Mouse (Mus musculus) layer of hippocampus, postnatal 10 days (tissue): ENCODE data around the gene Acot7. TPM values are rescaled to one million over a fixed set of nuclear protein-coding genes. Genes with fewer than 3 reads are reported as not detected.
A peak's percentile ranks its signal among the peaks of the same experiment; 100 is the strongest.

Experiments
- DNase-seq, 2 experiments: peaks; one replicate each; pipeline ENCODE4 v3.0.0; 2021; ENCODE audit warnings: low spot score in 2 of 2
- total RNA-seq, 2 experiments: library from RNA; stranded (reverse); gene quantifications; 2 replicates each; pipeline ENCODE4 v1.2.3; 2021

Acot7 gene
- total RNA-seq, 2 experiments from 2014 or later = 426 to 431 TPM

DNA sequence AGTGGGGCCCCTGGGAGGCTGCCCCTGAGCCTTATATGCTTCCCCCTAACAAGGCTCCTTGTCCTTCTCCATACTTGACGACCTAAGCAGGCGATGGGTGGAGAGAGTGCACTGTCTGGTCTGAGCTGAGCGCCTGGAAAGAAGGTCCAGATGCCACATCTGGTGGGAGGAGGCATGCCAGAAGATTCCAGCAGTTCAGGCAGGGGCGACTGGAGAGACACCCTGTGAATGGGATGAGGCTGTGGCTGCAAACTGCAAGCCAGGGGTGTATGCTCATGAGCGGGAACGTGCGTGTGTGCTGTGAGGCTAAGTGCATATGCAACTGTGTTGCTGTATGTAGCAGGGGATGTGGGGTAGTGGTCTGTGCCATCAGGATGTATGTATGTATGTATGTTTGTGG, 94.1 kb downstream of the Acot7 start:
- DNase-seq = no peak

DNA sequence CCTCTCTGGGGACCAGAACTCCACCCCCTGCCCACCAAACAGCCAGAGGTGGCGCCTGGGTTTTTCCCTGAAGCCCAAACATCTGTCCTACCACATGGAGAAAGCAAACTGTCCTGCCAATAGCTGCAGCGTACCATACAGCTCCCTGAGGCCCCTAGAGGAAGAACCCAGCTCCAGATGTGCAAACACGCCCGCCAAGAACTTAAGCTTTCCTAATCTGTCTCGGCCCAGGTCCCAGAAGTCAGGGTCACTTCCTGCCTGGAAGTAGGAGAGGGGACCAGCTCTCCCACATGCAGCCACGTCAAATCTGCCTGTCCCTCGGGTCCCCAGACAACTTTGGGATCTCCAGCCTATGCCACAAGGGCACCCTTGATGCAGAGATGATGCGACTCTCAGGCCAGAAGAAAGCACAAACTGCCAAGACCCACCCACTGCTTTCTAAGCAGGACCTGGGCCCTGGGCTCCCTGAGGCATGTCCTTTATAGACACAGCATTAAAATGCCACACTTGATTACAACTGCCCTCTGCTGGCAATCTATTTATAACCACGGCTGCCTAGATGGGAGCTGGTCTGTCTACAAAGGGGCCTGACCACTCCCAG, 94.6 kb downstream of the Acot7 start:
- peak in 1 of 2 experiments; percentile 46 for DNase-seq

DNA sequence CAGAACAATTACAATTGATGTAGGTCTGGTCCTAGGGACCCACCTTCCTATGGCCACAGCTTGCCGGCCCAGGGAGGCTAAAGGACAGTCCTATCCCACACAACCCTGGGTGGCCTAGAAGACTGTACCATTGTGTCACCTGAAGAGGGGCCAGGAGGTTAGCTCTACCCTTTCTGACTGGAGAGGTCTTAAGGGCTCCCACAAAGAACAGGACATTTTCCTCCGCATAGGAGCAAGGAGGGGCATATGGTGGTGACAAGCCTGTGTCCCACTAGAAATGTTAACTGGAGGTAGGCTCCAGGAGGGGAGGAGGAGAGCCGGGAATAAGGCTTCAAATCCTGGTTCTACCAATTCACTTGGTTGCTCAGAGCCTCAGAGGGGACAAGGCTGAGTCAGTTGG, 95.3 kb downstream of the Acot7 start:
- no peak for DNase-seq

DNA sequence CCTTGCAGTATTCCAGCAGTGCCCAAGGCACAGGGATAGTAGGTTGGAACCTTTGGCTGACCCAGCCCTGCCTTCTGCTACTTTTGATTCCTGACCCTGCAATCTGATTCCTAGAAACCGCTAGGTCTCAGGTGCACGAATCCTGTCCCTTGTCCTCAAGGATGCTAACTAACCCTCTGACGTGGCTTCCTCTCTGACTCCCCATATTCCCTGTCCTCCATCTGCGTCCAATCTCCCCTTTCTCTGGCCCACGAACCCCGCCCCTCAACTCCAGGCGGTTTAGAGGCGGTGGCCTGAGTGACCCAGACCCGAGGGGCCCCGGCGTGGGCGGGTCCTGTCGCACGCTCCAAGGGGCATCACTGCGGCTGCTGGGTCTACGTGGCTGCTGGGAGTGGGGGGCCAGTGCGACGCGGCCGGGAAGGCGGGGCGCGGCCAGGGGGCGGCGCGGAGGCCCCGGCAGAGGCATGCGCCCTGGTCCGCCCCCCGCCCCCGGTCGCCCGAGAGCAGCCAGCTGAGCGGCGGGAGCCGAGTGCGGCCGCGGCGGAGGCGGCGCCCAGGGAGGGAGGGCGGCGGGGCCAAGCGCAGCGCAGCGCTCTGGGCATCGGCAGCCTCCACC, 95.8 kb downstream of the Acot7 start, which contains the start of gene Gpr153:
Gpr153 (plus strand) TSS at position 612 of the 616 bp plus-strand sequence.
- DNase-seq = peak; percentile 41 to 70

DNA sequence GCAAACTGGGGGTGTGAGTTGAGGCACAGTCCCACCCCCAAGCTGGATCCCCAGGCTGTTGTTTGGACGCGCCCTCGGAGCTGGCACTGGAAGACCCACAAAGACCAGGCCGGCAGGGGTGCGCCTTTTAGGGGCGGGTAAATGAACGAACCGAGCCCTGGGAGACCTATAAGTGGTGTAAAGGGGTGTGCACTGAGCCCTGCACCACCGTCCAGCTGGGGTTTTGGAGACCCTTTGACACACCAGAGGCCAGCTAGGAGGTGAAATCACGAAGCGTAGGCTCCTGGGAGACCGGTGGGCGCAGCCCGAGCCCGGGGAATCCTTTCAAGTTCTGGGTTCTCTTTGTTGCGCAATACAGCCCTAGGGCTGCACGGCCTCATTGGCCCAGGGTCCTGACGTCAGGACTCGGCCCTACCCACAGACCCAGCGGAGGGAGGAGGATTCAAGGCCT, 96.8 kb downstream of the Acot7 start:
- no peak for DNase-seq

DNA sequence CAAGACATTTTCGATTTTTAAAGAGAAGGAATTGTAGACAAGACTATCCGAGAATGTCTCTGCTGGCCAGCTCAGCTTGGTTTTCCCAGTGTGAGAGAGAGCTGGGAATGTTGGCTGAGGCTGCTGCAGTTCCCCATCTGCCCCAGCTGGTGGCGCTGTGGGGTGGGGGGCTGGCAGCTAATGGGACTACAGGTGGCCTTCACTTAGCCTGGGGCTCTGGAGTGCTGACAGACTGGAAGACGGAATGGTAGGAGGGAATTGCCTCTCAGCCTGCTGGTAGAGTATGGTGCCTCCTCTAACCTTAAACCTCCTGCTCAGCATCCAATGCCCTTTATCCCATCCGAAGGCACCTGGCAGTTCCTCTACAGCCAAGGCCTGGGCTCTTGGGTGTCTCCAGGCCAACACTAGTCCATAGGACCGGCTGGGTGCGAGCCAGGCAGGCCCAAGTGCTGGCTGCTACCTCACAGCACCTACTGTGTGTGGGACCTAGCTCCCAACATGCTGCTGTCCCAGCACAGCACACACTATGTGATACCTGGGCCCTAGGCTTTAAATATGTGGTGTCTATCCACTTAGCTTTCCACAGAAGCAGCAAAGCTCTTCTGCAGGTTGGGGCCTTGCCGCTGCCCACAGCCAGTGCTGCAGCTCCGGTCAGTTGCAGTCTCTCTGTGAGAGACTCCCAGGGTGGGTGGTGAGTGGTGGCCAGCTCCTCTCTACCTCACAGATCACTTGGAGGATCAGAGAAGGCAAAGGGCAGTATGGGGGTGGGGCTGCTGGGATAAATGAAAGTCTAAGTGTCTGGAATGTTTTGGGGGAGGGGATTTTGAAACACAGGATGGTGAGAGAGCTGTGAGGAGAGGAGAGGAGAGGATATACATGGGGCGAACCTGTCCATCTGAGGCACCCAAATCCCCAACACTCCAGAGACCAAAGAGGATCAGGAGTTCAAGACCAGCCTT, 98.7 kb downstream of the Acot7 start:
- peak; percentile 58 to 59 for DNase-seq

DNA sequence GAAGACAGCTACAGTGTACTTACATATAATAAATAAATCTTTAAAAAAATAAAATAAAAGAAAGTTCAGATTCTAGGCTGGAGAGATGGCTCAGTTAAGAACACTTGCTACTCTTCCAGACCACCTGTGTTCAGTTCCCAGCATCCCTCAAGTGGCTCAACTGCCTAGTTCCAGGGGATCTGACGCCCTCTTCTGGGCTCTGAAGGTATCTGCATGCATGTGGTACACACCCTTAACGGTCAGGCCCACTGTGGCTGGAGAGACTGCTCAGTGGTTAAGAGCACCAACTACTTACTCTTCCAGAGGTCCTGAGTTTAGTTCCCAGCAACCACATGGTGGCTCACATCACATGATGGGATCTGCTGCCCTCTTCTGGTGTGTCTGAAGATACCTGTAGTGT, 100.0 kb downstream of the Acot7 start:
- no peak for DNase-seq

DNA sequence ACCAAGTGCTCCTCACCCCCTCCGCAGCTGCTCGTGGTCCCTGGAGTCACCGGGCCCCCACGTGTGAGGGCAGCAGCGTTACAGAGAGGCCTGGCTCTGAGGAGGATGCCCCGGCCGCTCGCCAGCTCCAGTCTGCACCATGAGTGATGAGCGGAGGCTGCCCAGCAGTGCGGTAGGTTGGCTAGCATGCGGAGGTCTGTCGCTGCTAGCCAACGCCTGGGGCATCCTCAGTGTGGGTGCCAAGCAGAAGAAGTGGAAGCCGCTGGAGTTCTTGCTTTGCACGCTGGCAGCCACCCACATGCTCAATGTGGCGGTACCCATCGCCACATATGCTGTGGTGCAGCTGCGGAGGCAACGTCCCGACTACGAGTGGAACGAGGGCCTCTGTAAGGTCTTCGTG, 101.1 kb downstream of the Acot7 start:
- peak in 1 of 2 experiments; percentile 52 for DNase-seq

DNA sequence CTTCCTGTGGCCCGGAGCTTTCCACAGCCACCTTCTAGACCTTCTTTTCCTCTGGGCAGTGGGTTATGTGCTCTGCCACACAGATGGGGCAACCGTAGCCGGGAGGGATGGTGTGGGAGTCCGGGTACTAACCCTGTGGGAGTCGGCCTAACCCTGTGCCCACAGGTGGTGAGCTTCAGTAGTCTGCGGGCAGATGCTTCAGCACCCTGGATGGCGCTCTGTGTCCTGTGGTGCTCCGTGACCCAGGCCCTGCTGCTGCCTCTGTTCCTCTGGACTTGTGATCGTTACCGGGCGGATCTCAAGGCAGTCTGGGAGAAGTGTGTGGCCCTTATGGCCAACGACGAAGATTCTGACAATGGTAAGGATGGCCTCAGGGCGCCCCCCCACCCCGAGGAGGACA, 103.7 kb downstream of the Acot7 start:
- no peak for DNase-seq

DNA sequence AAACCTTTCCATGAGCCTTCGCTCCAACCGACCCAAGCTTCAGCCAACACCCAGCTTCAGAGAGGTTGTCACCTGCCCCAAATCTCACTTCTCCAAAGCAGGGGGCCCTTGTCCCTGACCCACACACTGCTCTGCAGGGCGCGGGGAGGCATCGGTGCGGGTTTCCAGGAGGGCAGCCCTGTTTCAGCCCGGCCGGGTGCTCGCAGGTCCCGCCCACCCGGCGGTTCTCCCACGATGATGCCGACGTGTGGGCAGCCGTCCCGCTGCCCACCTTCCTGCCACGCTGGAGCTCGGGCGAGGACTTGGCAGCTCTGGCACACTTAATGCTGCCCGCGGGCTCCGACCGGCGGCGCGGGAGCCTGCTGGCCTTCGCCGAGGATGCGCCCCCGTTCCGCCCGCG, 104.8 kb downstream of the Acot7 start:
- DNase-seq = no peak

DNA sequence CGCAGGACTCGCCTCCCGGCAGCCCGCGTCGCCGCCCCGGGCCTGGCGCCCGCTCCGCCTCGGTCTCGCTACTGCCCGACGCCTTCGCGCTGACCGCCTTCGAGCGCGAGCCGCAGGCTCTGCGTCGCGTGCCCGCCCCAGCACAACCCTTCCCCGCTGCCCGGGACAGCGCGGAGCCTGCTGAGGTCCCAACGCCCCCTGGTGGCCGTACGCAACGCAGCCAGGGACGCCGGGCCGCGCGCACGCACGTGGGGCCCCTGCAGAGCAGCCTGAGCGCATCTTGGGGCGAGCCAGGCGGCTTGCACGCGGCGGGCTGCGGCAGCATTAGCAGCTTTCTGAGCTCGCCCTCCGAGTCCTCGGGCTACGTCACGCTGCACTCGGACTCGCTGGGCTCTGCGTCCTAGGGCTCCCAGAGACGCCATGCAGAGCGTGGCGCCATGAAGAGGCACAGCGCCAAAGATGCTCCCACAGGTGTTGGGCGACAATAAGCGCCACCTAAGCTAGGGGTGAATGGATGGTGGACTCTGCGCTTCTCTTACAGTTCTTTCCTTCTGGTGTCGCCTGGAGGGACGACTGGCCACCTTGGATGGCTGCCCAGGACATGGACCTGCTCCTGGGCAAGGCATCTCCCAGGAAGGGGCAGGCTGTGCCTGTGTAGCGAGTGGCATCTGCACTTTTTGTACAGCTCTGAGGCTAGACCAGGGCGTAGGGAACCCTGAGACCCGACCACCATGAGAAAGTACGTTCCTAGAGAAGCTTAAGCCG, 105.4 kb downstream of the Acot7 start:
- peak; percentile 91 to 92 for DNase-seq

DNA sequence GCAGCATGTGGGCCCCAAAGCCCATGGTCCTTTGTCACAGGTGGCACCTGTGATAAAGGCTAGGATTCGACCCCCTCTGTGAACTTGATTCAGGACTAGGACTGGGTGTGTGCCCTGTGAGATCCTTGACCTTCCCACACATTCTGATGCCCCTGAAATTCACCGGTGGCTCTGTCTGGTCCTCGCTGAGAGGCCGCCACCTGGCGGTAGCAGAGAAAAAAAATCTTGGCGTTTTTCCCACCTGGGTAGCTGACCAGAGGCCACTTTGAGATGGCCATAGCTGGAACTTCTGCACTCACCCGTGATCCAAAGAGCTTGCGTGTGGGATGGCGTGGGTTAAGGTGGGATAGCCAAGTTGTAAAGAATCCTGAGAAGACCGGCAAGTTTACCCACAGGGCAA, 107.6 kb downstream of the Acot7 start:
- DNase-seq = peak in 1 of 2 experiments; percentile 60

DNA sequence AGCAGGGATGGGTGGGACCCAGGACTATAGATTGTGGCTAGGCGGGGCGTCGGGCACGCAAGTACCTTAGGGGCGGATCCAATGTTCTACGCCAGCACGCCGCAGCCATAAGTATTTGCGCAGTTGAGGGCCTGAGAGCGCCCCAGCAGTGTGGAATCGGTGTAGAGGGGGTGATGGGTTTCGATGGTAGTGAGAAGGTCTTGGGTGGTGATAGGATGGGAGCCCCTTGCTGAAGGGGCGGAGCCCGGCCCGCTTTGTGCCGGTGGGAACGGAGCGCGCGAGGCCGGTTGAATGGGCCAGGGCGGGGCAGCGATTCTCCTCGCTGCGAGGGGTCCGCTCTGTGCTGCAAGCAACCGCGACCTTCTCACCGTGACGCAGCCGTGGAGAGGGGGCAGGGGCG, 108.2 kb downstream of the Acot7 start:
- no peak for DNase-seq

DNA sequence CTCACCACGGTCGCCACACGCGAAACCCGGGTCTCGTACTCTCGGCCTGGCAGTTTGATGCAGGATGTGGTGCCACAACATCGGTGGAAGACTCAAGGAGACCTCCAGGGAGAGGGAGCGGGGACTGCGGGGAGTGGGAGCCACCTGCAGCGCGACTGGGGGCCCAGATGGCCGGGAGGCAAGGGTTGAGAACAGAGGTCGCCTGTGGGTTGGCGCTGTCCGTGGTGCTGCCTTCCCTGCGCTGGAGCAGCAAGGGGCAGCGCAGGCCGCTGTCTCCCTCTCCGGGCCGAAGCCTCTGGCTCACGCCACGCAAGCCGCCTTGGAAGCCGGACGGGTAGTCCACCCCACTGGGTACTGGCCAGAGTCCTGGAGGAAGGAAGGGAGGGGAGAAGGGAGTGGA, 109.0 kb downstream of the Acot7 start:
- DNase-seq = peak; percentile 62 to 70

DNA sequence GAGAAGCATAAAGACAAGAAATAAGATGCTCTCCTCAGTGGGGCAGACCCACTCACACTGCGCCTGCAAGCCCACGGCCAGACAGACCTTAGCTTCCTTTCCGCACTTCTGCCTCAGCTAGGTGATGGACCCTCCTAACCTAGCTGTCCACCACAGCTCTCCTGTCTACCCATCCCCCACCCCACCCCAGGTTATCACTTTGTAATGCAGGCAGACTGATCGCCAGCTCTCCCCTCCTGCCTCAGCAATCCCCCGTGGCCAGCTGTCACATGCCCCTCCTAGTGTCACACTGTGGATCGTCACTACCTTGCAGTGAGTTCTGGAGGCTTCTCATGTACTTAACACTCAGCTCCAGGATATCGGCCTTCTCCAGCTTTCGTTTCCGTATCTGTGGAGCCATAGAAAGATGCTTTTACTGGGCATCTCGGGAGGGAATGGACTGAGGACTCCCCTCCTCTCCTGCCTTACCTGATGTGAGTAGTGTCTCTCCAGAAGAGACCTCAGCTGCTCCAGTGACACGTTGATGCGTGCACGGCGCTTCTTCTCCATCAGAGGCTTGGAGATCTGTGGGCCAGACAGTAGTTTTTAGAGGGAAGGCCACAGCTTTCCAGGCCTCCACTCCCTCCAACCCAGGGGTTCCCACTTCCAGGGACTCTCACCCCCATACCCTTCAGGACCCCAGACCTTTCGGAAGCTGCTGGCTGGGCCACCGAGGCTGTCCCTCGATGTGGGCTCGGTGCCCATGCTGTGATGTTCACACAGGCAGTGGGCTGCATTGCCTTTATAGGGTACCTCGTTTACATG, 109.6 kb downstream of the Acot7 start:
- no peak for DNase-seq

DNA sequence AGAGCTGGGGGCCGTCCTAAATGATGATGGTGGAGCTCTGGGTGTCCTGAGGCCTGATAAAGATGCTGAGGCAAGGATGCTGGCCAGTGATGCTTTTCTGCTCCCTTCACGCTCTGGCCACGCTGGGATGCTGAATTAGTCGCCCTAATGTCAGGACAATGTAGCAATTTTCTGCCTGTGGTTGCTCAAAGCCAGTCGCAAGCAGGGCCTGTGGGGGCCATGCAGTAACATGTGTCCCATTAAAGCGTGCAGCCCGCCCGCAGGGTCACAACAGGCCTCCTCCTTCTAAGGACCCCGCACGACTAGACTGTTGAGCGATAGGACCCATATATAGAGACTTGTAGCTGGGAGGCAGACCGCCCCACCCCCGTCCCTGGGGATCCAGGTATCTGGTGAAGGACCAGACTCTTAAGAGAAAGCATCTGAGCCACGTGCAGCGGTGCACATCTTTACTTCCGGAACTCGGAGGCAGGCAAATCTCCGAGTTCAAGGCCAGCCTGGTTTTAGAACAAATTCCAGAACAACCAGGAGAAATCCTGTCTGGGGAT, 110.5 kb downstream of the Acot7 start:
- DNase-seq = no peak

DNA sequence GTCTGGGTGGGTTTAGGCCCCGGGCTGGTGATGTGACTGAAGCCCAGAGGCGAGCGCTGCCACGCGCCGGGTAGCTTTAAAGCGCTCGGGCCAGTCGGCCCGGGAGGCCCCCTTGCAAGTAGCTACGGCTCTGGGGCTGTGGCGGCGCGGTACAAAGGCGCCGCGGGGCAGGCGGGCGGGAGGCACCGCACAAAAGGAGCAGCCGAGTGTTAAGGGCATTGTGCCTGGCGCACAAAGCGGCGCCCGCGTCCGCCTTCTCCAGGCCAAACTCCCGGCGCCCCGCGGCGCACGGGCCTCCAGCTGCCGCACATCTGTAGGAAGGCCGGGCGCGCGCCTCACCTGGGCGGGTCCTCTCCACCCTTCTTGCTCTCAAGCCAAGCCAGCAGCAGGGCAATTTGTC, 112.5 kb downstream of the Acot7 start:
- no peak for DNase-seq

DNA sequence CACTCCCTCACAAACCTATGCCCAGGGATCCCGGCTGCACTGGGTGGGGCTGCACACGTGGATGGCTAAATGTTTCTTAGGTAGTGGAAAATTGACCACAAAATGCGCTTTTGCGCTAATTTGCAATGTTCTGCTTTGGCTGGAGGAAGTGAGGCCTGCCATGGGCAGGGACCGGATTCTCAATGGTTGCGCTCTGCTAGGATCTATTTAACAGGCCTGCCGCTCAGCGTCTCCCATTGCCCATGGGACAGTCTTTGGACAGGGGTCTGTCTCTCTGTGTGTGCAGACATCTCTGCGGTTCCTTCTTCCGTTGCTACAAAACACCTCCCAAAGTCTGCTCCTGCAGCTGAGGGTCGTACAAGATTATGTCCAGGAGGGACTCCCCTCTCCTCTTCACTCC, 113.1 kb downstream of the Acot7 start:
- no peak for DNase-seq

DNA sequence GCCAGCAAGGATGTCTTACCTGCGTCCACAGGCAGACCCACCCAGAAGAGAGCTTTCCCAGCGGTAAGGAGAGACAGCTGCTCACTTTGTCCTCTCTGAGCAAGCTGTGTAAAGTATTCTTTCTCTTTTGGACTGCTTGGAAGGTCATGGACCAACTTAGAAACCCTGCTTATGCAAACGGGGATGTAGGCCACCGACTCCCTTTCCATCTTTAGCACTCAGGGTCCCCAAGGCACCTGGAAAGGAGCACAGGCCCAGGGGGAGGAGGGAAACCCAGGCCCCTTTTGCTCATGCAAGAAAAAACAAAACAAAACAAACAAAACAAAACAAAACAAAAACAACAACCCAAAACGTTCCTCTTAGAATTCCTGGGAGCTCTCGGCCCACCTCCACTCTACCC, 113.6 kb downstream of the Acot7 start, which contains the start of gene Hes3:
Hes3 (minus strand) TSS at position 101 of the 400 bp plus-strand sequence.
- DNase-seq = no peak
